Mouse (Mus musculus) right cerebral cortex, postnatal 14 days (tissue): Measurements from ENCODE around the gene Rtkn2.
"Not testable (repeated sequence)": the region's sequence is repeated elsewhere in the genome, so short reads cannot be mapped to it uniquely, and the experiment has no call there.

ENCODE experiments used
- DNase-seq: peaks from one replicate; pipeline ENCODE4 v3.0.0; 2022

The Rtkn2 gene

DNA sequence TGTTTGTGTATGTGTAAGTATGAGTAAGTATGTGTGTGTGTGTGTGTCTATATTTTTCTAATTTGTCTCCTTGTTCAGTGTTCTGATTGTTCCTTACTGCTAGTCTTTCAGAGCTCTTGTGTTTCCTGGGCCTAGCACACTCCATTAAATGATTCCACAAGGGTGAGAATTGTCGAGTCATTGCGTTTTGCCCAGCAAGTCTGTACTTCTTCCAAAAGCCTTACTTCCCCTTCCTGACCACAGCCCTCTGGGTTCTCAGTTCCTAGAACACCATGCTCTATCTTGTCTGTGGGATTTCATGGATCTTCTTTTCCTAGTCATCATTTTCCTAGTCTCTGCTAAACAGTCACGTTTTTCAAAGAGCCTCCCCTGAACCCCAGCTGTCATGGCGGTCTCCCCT is 106.2 kb downstream of the Rtkn2 start:
- DNase-seq = no peak

DNA sequence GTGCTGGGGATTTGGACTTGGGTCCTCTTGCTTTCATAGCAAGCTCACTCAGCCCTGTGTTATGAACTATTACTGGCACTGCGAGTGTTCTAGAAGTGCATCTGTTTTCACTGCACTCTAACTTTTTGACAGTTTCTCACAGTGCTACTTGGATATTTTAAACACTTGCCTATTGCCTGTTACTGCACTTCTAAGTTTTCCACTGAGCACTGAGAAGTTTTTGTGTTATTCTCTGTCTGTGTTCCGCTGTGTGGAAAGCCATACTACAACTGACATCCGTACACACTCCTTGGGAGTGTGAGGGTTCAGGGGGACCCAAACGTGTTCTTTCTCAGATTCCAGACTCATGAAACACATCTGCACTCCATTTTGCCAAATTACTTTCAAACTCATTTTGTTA is 107.6 kb downstream of the Rtkn2 start:
- DNase-seq = no peak

DNA sequence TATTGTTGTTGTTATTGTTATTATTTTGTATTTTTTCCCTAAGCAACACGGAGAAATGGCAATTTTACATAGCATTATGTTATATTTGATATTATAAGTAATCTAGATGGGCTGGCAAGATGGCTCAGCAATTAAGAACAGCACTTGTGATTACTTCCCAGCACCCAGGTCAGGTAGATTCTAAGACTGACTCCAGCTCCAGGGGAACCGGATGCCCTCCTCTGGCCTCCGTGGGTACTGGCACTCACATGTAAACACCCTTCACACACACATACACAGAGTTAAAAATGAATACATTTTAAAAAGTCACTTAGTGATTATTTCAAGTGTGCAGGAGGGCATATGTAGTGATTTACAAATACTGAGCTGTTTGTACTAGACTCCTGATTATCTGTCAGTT is 108.4 kb downstream of the Rtkn2 start:
- DNase-seq = no peak

DNA sequence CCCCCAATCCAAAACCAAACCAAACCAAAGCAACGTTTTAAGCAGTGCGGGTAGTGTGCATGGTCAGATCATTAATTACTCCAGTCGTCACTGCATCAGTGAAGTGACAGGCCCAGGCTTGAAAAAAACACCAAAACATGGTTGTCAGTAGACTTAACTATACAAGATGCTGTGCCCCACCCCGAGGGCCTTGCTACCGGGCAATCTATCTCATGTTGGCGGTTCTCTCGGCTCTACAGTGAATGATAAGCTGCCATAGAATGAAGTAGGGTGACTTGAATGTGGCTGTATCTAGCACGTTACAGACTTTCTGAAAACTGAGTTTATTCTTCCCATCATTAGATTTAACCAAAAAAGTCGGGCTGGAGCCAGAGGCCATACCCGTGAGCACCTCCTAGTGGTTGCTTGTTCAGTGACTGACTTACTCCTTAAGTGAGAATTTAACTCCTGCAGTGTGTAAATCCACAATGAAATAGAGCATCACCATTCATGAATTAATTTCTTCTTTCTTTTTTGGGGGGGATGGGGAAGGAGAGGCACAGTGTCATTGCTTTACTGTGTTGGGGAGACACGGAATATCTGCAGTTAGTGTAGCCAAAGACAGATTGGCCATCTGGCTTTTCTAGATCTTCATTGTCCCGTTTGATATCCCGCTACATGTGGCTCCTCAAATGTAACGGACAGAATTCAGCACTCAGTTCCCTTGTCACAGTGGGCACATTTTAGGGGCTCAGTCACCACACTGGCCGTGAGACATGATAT is 110.2 kb downstream of the Rtkn2 start:
- no peak for DNase-seq

DNA sequence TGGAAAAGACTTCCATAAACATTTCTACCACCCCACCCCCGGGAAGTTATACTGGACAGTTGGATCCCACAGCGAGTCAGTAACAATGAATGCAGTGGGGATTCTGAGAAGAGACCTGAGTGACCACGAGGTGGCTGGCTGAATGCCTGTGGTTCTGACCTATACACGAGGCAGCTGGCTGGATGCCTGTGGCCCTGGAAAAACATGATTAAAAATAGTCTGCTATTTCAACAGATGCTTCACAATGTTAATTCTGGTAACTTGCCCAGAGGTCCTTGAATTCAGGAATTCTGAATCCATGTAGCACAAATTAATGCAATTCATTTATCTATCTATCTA is 110.8 kb downstream of the Rtkn2 start:
- no peak for DNase-seq

DNA sequence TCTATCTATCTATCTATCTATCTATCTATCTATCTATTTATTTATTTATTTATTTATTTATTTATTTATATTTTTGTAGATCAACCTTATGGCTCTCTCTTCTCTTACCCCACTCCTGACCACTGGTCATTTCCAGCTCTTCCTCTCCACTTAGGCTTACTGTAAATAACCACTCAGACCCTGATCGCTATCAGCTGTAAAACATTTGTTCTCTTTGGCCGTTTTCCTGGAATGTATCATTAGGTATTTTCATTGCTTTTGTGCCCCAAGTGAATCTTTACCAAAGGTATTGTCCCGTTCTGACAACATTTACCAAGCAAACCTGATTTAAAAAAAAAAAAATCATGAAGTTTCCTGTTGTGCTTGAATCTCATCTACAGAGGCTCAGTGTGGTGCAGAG is 111.2 kb downstream of the Rtkn2 start:
- no peak for DNase-seq

DNA sequence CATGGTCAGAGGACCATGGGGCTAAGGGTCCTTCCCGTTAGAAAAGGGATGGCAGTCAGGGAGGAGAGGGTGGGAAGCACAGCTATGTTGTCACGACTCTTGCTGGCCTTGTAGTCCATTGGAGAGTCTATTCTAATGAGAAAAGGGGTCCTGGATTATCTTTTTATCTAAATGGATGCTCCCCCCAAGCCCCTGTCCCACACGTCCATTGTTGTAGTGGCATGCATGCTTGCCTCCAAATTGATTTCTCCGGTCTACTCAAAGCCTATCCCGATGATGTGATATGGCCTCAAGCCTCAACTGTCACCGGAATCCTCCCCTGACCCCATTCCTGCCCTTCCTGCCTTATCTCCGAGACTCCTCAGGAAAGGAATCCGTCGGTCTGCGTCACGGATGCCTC is 111.6 kb downstream of the Rtkn2 start:
- no peak for DNase-seq

DNA sequence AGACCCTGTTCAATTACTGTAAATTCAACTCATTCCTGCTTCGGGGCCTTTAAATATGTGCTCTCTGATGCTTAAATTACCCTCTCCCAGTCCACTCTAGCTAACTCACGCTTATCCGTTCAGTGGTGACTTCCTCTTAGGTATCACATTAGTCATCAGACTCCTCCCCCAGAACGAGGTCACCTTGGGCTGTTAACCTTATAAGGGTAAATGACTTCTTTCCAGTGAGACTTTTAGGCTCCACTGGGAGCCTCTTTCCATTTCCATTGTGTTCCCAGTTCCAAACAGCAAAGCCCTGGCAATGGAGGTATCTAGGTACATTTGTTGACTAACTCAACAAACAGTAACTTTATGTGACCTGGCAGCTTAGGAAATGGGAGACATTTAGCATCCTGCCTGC is 112.5 kb downstream of the Rtkn2 start:
- no peak for DNase-seq

DNA sequence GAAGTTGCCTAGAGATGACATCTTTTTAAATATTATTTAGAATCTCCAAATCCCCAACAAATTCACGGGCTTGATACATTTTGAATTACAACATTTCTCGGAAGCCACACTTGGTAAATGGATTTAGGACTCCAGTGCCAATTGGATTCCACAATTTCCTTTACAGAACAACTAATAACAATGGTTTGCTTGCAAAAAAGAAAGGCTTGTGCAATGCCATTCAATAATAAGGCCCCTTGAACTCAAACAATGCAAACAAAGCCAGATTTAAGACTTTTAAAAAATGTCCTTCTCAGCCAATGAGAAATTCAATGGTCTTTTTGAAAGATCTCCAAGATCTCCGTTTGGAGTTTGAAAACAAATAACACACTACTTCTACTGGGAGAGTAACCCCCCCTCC is 114.1 kb downstream of the Rtkn2 start:
- no peak for DNase-seq

DNA sequence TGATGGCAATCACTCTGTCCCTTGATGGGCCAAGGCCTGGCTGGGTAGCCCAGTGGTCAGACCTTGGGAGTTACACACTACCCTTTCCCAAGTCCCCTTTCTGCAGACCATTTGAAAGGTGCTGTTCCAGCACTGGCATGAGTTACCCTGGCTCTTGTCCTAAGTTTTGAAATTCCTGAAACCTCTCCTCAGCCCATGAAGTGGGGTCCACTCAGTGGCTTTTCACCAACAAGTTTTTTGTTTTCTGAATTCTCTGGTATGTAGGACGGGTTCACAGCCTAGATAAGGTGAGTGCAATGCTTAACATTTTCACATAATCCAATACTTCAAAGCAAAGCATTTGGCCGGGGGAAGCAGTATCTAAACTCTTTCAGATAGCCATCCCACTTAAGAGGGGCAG is 115.8 kb downstream of the Rtkn2 start:
- no peak for DNase-seq

DNA sequence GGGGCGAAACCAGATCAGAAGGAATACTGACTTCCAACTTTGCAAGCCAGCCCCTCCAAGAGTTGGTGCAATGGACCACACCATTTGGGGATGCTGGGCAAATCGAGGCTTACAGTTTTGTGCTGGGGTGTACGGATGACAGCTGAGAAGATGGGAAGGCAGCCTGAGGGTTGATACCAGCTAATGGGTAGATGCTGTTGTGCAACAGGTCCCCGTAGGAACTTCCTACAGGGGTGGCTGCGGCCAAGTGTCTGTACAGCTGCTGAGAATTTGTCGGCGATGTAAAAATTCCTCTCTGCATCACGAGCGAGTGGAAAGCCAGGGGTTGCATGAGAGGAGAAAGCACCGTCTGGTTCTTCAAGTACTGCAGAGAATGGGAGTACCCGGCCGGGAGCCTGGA is 117.0 kb downstream of the Rtkn2 start:
- DNase-seq = no peak

DNA sequence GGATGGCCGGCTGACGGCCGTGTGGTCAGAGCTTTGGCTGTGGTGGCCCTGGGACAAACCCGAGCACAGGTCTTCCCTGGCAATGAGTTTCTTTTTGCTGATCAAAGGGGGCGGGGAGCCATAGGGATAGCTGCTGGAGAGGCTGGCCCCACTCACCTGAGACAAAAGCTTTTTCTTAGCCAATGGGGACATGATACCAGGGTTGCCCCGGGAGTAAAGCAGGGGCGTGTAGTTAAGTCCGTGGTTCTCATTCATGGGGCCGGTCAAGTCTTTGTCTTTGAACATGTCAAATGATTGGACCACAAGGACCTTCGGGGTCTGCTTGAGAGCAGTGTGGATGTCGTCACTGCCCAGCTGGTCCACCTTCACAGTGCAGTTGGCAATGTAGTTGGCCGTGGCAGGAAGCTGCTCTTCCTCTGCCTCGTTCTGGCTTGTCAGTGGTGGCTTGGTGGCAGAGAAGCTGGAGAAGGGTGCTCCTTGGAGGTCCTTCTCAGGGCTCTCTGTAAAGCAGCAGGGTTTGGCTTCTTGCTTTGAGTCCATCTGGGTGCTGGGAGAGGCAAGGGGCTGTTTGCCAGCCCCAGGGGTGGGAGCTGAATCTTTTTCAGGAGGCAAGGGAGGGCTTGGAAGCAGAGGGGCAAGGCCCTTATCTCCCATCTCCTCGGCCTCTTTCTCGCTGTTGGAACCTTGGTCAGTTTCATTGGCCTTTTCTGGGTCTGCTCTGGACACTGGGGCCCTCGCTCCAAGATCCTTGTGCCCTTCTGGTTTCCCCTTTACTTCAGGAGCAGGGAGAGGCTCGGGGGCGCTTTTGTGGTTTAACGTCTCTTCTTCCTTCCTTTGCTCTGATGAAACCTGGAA is 118.7 kb downstream of the Rtkn2 start:
- no peak for DNase-seq

DNA sequence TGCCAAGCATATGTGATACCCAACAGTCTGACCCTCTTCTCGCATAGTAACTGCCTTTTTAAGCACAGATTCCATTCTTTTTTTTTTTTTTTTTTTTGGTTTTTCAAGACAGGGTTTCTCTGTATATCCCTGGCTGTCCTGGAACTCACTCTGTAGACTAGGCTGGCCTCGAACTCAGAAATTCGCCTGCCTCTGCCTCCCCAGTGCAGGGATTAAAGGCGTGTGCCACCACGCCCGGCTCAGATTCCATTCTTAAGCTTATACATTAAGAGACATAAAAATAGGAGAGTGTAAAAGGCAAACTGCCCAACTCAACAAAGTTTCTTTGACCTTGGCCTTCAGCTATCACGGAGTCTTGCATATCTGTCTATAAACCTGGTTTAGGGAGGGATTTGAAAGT is 120.4 kb downstream of the Rtkn2 start:
- DNase-seq = not testable (repeated sequence)

DNA sequence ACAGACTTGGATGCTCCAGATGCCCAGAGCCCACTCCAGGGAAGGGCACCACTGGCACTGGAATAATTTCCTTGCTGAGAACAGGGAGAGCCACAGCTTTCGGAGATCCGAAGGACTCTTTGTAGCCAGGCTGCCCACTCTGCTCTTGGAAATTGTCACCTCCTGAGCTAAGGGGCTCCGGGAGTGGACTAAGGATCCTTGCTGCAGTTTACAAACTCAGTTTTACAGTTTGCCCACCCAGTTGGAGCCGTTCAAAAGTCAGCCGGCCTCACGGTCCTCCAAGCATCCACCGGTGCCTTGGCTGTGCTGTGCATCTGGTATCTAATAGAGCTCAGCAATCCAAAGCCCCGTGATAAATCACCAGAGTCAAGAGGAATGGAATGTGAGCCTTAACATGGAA is 121.1 kb downstream of the Rtkn2 start:
- no peak for DNase-seq

DNA sequence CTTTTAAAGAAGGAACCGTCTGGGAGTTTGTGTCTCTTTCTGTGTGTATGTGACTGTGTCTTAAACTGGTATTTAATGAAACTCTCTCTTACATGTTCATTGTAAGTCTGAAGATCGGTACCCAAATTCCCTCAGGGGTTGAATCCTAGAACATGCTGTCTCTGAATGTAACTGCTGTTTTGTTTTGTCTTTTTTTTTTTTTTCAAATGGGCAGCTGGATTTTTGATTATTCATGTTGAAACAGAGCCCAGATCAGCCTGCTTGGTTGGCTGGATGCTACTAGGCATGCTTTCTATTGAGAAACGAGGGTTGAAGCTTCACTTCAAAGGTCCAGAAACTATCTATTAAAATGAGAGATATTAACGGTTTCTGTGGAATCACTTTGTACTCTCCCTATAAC is 121.9 kb downstream of the Rtkn2 start:
- DNase-seq = no peak

DNA sequence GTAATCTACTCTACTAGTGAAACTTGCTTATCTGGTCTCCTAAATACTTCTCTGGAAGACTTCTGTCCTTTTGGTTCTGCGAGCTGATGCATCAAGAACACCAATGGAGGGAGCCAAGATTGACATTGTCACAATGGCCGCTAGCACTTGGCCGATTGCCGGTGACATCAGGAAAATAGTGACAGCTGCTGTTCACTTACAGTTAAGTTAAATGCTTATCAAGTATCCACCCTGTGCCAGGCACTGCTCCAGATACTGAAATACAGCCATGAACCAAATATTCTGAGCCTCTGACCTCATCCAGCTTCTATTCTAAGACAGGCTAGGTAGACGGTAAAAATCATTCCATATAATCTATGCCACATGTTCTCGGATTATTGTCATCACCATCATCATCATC is 123.2 kb downstream of the Rtkn2 start:
- DNase-seq = no peak

DNA sequence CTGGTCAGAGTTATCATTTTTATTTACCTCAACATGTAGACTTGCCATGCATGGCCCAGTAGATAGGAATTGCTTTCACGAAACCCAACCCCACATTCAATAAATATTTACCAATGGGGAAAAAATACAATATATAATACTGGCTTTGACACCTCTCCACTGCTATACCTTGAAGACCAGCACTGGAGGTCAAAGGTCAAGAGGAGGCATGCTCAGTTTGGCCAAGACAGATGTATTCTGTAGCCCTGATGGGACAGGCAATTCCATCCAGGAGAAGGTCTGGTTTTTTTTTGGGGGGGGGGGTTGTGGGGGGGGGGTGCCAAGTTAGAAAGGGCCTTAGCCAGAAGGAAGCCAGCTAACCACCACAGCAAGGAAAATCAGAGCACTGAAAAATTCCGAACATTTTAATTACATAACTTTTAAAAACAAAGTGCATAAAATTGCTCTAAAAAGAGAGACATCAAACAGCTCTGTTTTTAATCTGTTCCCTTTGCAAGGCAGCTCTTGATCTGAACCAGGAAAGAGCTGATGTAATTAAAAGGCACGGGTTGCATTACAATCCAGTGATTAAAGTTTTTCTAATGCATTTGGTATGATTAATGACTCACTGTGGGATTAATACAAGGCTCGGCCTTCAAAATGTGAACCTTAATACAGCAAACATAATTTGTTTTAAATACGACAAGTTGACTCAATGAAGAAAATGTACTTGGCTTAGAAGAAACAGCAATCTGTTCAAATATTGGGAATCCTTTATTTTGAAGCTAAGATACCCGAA is 123.9 kb downstream of the Rtkn2 start:
- no peak for DNase-seq

DNA sequence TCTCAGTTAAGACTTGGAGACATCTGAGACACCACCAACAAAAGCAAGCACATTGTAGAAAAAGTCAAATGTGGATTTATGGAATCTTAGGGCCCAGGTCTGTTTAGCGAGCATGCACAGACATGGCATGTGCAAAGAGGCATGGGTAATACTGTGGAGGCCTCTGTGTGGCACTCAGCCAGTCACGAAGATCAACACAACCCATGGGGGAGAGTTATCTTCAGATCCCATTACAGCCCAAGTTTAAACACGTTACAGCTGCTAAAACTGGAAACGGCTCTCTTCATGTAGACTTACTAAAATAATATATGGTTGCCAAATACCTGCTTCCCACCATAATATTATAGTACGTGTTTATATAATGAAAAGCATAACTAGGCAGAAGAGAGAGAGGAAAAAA is 124.6 kb downstream of the Rtkn2 start:
- no peak for DNase-seq

DNA sequence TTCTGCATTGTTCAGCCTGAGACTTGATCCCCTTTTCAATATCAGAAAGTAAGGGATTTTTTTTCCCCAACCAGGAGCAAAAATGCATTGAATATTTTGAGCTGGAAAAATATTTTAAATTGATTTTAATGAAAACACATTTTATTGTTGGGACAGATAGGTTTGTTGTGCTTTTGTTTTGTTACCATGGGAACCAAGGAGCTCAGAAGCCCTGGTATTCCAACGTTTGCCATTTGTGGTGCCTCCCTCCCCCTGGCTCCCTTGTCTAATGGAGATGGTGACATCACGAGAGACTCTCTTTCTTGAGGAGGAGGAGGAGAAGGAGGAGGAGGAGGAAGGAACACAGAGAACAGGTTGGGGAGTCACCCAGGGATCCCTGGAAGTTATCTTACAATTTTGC is 125.1 kb downstream of the Rtkn2 start:
- no peak for DNase-seq

DNA sequence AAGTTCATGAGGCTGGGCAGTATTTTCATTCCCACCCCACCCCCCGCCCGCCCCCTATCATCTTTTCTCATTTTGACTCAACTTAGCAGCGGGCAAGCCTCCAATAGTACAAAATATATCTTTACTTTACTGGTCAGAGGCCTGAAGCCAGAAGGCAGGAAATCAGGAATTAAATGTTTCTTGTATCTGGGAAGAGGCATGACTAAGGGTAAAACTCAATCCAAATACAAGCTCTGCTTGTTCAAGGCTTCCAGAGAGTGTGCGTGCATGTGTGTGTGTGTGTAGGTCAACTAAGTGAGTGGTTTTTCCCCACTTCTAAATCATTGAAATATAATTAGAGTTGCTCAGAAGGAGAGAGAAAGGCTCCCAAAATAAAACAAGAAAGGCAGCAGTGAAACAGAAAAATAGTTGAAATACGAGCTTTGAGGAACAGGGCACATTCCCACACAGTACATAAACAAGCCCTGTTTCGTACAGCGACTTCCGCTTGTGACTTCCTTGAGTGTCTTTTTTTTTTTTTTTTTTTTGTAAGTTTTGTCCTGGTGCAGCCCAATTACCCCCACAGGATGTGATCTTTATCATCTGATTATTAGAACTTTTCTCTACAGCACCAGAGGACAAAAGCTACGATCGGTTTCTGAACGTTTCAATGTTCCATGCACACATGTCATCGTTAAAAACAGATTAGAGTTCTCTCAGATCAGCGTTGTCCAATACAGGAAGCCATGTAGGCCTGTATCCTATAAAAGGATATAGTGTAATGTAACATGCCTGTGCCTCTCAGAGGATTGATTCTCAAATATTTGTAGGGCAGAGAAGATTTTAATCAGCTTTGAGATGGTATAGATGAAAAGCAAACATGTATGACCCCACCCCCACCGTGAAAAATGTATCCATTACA is 125.8 kb downstream of the Rtkn2 start:
- no peak for DNase-seq

DNA sequence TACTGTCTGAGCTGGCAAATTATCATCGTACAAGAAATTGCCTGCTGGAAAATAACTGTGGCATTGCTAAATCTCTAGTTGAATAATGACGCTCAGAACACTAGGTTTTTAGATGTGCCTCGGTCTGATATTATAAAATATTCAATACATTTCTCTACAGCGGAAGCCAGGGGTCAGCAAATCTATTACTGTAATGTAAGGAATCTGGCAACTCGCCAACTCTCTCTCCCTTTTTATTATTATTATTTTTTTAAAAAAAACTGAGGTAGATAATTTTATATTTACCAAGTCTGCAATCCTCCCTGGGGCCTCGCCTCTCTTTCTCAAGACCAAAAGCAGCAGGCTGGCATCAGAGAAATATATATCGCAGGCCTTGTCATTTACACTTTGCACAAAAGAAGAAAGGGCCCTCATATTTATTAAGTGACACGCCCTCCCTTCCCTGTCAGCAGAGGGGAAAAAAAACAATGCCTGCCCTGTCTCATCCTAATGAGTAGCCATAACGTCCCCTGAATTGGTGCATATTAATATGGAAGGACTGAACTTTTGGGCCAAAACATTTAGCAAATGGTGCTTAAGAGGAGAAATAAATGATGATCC is 127.1 kb downstream of the Rtkn2 start:
- DNase-seq = no peak

DNA sequence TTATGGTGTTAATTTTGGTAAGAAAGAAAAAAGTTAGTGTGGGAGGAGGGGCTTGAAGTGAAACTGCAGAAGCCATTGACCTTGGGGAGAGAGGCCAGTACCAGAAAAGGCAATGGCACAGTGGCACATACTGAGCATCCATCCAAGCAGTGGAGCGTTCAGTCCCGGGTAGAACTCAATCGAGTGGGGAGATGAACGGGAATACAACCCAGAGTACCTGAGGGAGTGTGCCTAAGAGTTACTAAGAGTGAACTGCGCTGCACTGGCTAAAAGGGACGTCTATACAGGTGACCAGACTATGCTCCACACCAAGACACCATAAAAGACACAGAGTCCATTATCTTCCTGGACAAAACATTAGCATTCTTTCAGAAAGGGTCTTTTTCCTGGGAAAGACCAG is 128.3 kb downstream of the Rtkn2 start:
- no peak for DNase-seq
